Mouse (Mus musculus) MEL (cell line): Measurements from ENCODE around the gene Gm49387. TPM values are rescaled to one million over a fixed set of nuclear protein-coding genes. Genes with fewer than 3 reads are reported as not detected.

ENCODE experiments used
- DNase-seq: peaks from one replicate; pipeline ENCODE4 v3.0.0; 2011; ENCODE audit warnings: low read depth, low spot score
- H3K27ac ChIP-seq: 2 replicates; pipeline ENCODE4 v1.5.1; 2012; ENCODE audit warnings: low read depth, mild to moderate bottlenecking, control low read depth, low read length, moderate library complexity; ENCODE audit not compliant: control insufficient read depth
- H3K27me3 ChIP-seq, 2 experiments: fragments of 150-350 bp in 1 of 2; sonication (generic) in 1 of 2; 2 replicates each; pipeline ENCODE4 v1.6.1; 2012; ENCODE audit warnings: low read length in 2 of 2, mild to moderate bottlenecking in 2 of 2, improper control_type of control experiment in 1 of 2, moderate library complexity in 1 of 2; ENCODE audit not compliant: insufficient read depth in 2 of 2, control insufficient read depth in 1 of 2
- H3K36me3 ChIP-seq, 2 experiments: 2 replicates each; pipeline ENCODE4 v1.6.1; 2012 to 2014; ENCODE audit warnings: low read length in 2 of 2, improper control_type of control experiment in 1 of 2, inconsistent platforms in 1 of 2, mild to moderate bottlenecking in 1 of 2; ENCODE audit not compliant: insufficient read depth in 2 of 2, control insufficient read depth in 1 of 2
- H3K4me1 ChIP-seq, 2 experiments: fragments of 150-350 bp in 1 of 2; sonication (generic) in 1 of 2; 2 replicates each; pipeline ENCODE4 v1.6.1; 2012; ENCODE audit warnings: low read length in 2 of 2, improper control_type of control experiment in 1 of 2, mild to moderate bottlenecking in 1 of 2; ENCODE audit not compliant: insufficient read depth in 2 of 2, control insufficient read depth in 1 of 2
- H3K4me3 ChIP-seq, 2 experiments: fragments of 150-350 bp in 1 of 2; sonication (generic) in 1 of 2; 2 replicates each; pipeline ENCODE4 v1.5.1; 2012; ENCODE audit warnings: low read depth in 2 of 2, low read length in 2 of 2, mild to moderate bottlenecking in 2 of 2, moderate library complexity in 2 of 2, control low read depth in 1 of 2, improper control_type of control experiment in 1 of 2; ENCODE audit not compliant: control insufficient read depth in 1 of 2, insufficient read depth in 1 of 2
- H3K79me2 ChIP-seq: 2 replicates; pipeline ENCODE4 v1.6.1; 2012; ENCODE audit warnings: mild to moderate bottlenecking, low read length, moderate library complexity; ENCODE audit not compliant: control insufficient read depth, poor library complexity, insufficient read depth
- H3K9ac ChIP-seq: 2 replicates; pipeline ENCODE4 v1.6.1; 2012; ENCODE audit warnings: low read depth, mild to moderate bottlenecking, control low read depth, low read length, moderate library complexity; ENCODE audit not compliant: control insufficient read depth, poor library complexity, severe bottlenecking
- H3K9me3 ChIP-seq: fragments of 150-350 bp; sonication (generic); replicated peaks from 2 replicates; pipeline ENCODE4 v1.6.1; 2012; ENCODE audit warnings: mild to moderate bottlenecking, low read length, improper control_type of control experiment, moderate library complexity; ENCODE audit not compliant: insufficient read depth
- CHD1 ChIP-seq: IDR thresholded peaks from 2 replicates; pipeline ENCODE4 v1.6.1; 2012; ENCODE audit warnings: low read depth, mild to moderate bottlenecking, inconsistent platforms, low read length, improper control_type of control experiment
- CTCF ChIP-seq, 3 experiments: IDR thresholded peaks in 2 of 3; conservative IDR thresholded peaks in 1 of 3; 2 replicates each; pipeline ENCODE4 v1.5.1; 2011 to 2012; ENCODE audit warnings: low read length in 3 of 3, low read depth in 2 of 3, mild to moderate bottlenecking in 2 of 3, improper control_type of control experiment in 1 of 3, inconsistent platforms in 1 of 3, mixed read lengths in 1 of 3, moderate library complexity in 1 of 3; ENCODE audit not compliant: control insufficient read depth in 1 of 3, insufficient read depth in 1 of 3, poor library complexity in 1 of 3, severe bottlenecking in 1 of 3
- GABPA ChIP-seq: IDR thresholded peaks from 2 replicates; pipeline ENCODE4 v1.6.1; 2012; ENCODE audit warnings: low read depth, mild to moderate bottlenecking, inconsistent platforms, low read length, improper control_type of control experiment, moderate library complexity
- HCFC1 ChIP-seq: IDR thresholded peaks from 2 replicates; pipeline ENCODE4 v1.6.1; 2012; ENCODE audit warnings: low read depth, mild to moderate bottlenecking, inconsistent platforms, low read length, improper control_type of control experiment, moderate library complexity
- MAX ChIP-seq: IDR thresholded peaks from 2 replicates; pipeline ENCODE4 v1.6.1; 2011; ENCODE audit warnings: low read length, improper control_type of control experiment
- MEF2A ChIP-seq: IDR thresholded peaks from 2 replicates; pipeline ENCODE4 v1.6.1; 2014; ENCODE audit warnings: low read depth, mild to moderate bottlenecking, inconsistent platforms, low read length, improper control_type of control experiment; ENCODE audit not compliant: poor library complexity, insufficient replicate concordance, severe bottlenecking; ENCODE audit errors: extremely low read depth
- MXI1 ChIP-seq: IDR thresholded peaks from 2 replicates; pipeline ENCODE4 v1.6.1; 2011; ENCODE audit warnings: mild to moderate bottlenecking, low read depth, low read length, improper control_type of control experiment
- NRF1 ChIP-seq: IDR thresholded peaks from 2 replicates; pipeline ENCODE4 v1.6.1; 2014; ENCODE audit warnings: low read depth, mild to moderate bottlenecking, inconsistent platforms, low read length, improper control_type of control experiment, moderate library complexity; ENCODE audit not compliant: poor library complexity, insufficient read depth, severe bottlenecking
- RAD21 ChIP-seq: IDR thresholded peaks from 2 replicates; pipeline ENCODE4 v1.6.1; 2011; ENCODE audit warnings: mild to moderate bottlenecking, low read depth, low read length, improper control_type of control experiment
- RCOR1 ChIP-seq: IDR thresholded peaks from 2 replicates; pipeline ENCODE4 v1.6.1; 2012; ENCODE audit warnings: low read depth, mild to moderate bottlenecking, inconsistent platforms, low read length, improper control_type of control experiment
- USF1 ChIP-seq: IDR thresholded peaks from 2 replicates; pipeline ENCODE4 v1.6.1; 2014; ENCODE audit warnings: low read depth, mild to moderate bottlenecking, inconsistent platforms, low read length, improper control_type of control experiment, moderate library complexity
- ZMIZ1 ChIP-seq: IDR thresholded peaks from 2 replicates; pipeline ENCODE4 v1.6.1; 2012; ENCODE audit warnings: low read depth, mild to moderate bottlenecking, inconsistent platforms, low read length, improper control_type of control experiment, moderate library complexity
- ZNF384 ChIP-seq: IDR thresholded peaks from 2 replicates; pipeline ENCODE4 v1.6.1; 2012; ENCODE audit warnings: low read depth, mild to moderate bottlenecking, inconsistent platforms, low read length, improper control_type of control experiment
- polyA plus RNA-seq, 2 experiments: library from polyadenylated mRNA; stranded (reverse) in 1 of 2; unstranded in 1 of 2; fragments of >175 nt in 1 of 2; fragments of >200 nt in 1 of 2; gene quantifications; 2 replicates each; pipeline versions ENCODE4 v1.2.1 to v1.2.4; 2012; ENCODE audit warnings: low replicate concordance in 2 of 2, low read depth in 1 of 2; ENCODE audit not compliant: insufficient read length in 2 of 2, insufficient read depth in 1 of 2, missing spikeins in 1 of 2
- total RNA-seq: library from RNA; depleted of rRNA; stranded (reverse); fragments of 300-350 nt; gene quantifications from 2 replicates; pipeline ENCODE4 v1.2.3, GENCODE M21; 2012

Gm49387 gene
- total and polyA plus RNA-seq, 3 experiments, result 0.14 TPM; not detected in 2

DNA sequence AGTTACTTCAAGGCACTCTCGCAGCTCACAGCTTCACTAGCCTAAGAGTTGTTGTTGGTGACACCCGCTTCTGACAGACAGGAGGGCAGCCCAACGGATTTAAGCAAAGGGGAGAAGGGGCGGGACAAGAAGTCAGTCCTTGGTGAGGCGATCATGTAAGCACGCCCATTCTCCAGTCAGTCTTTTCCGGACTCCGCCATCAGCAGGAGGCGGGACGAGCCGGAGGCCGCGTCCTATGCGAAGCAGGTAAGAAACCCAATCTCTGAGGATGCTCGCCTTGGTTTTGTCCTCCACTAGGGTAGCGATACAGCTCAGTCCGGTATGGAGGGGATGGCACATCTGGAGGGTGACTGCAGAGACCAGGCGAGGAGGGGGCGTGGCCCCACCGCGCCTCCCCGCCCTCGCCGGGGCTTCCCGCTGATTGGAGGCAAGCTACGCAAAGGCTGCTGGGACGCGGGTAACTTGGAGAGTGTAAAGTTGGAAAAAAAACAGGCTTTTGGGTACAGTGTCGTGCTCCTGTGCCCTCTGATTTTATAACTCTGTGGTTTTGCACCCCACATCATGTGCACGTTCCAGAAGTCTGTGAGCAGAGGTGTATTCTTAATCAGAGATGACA lies 320 bp upstream of the Gm49387 start, which contains the start of the genes Btd and Hacl1 (continued):
- TF ChIP-seq RCOR1 (no peak), HCFC1 (peak; percentile 76), ZMIZ1 (peak; percentile 76)

DNA sequence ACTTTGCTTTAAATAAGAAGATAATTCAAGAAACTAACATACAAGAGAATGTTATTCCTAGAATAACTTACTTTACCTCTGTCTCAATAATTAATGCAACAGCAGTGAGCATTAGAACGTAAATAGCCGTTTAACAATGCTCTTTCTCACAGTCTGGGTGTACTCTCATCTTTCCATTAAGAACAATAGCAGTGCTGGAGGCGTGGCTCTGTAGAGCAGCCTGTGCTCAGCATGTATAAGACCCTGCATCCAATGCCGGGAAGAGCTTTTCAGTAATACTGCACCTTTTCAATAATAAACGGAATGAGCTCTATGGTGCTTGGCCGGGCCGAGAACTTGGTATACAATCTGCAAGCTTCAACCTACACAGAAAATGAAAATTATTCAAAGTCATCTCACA lies 10.0 kb downstream of the Gm49387 start:
- H3K27me3 ChIP-seq, result no peaks in the 10 kb centered on the region
- H3K4me3 ChIP-seq, result no peak overlapping the region
- no peaks in the 10 kb centered on the region for H3K36me3 ChIP-seq
- H3K27ac ChIP-seq, result no peak overlapping the region
- no peaks in the 10 kb centered on the region for H3K9me3 ChIP-seq
- no peak for DNase-seq
- no peaks in the 10 kb centered on the region for H3K4me1 ChIP-seq
- no peaks in the 10 kb centered on the region for H3K79me2 ChIP-seq
- TF ChIP-seq MAX (no peak), CHD1 (no peak), NRF1 (no peak), CTCF (IDR thresholded peaks at IDR 0.05 in 2 of 3, conservative IDR thresholded peaks at IDR 0.05 in 1 of 3; ENCODE audit: control insufficient read depth in 1 of 3, insufficient read depth in 1 of 3, low read depth in 2 of 3, low read length in 3 of 3, poor library complexity in 1 of 3, severe bottlenecking in 1 of 3) (no peak), USF1 (no peak), MXI1 (no peak), MEF2A (no peak), ZNF384 (no peak), GABPA (no peak), HCFC1 (no peak)
- H3K9ac ChIP-seq, result no peak overlapping the region

DNA sequence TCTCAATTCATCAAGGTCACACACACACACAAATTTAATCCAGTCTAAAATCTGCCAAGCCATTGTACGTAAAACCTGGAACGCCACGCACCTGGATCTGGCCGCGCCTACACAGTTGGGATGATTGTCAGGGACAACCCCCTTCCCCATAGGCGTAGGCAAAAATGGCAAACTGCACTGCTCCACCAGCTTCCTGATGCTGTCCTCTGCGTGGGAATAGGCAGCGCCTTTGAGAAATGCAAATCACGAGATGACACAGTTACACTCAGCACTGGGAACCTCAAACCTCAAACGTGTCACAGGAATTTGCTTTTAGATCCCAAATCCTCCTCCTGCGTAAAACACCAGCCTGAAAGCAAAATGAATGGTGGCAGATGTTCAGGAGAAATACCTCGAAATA lies 17.9 kb downstream of the Gm49387 start:
- Histone ChIP-seq H3K9me3 (no peaks in the 10 kb centered on the region), H3K79me2 (no peaks in the 10 kb centered on the region), H3K27me3 (no peaks in the 10 kb centered on the region), H3K4me1 (peaks cover 3 to 4% of the 10 kb centered on the region in 2 experiments; a peak in 1 of 4 replicates), H3K27ac (no peak overlapping the region), H3K36me3 (no peaks in the 10 kb centered on the region), H3K4me3 (no peak overlapping the region), H3K9ac (no peak overlapping the region)
- no peak for TF ChIP-seq RAD21
- DNase-seq, result no peak
